Mouse (Mus musculus): ENCODE measurements at regions not wholly inside any gene's neighbourhood (a gene's known extent, or its start where the extent isn't known, plus 50 kb on each side); places are given as distances from the start of the nearest gene placed in this dataset.

DNA sequence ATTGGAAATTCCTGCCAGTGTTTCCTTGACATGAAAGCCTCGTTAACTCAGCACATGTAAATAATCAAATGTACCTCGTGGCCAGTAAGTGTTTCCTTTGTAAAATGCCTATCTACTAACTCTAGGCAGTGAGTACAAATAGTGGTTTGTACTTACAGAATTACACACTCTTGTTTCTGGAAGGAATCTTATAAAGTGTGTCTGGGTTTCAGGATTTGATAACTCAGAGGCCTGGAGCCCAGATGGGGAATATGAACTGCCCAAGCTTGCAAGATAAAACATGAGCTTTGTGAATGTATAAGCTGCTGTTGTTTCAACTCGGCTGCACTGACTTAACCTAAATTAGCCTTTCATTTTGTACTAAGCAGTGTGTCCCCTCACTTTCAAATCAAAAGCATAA lies 293.1 kb upstream of the Cdh11 start:
- H3K36me3 ChIP-seq (ENCODE audit: control insufficient read depth, insufficient read depth, low read length): no peaks in the 10 kb centered on the region
- 47% methylated on average over 3 of the region's 3 CpGs for WGBS

DNA sequence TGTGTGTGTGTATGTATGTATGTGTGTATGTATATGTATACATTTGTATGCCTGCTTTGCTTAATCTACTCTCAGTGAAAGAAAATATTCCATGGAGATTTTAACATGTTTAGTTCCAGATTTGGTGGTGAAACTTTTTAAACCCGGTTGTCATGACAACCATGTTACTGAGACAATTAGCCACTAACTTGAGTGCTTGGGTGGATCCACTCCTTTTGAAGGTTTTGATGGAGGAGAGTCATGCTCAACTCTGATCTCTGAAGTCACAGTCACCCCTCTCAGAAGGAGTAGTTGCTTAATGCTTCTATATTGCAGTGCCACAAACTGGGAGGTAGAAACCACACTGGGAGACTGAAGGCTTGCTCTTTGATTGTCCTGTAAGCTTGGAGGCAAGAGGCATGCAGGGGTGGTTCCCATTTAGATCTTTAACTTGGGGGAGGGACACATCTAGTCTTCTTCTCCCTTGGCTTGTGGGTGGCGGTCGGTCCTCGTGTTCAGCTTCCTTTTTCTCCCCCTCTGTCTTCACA lies 301.6 kb upstream of the Cdh11 start:
- H3K4me1 ChIP-seq (ENCODE audit: control insufficient read depth, insufficient read depth, low read length): 0 out of 2 replicates have a peak, but pooled peaks cover 7% of the 10 kb centered on the region
- no peaks in the 10 kb centered on the region for H3K27me3 ChIP-seq (ENCODE audit: control insufficient read depth, insufficient read depth, low read depth, low read length)
- H3K9me3 ChIP-seq (replicated peaks; ENCODE audit: control insufficient read depth, low read length, poor library complexity, severe bottlenecking): no peaks in the 10 kb centered on the region
- 0 out of 2 replicates have a peak, but pooled peaks have one; percentile 8 for ATAC-seq
- no peak overlapping the region for H3K27ac ChIP-seq (ENCODE audit: low read length)
- H3K36me3 ChIP-seq (ENCODE audit: control insufficient read depth, insufficient read depth, low read length): no peaks in the 10 kb centered on the region
- no peak overlapping the region for H3K9ac ChIP-seq (ENCODE audit: low read depth, low read length)
- no peak overlapping the region for H3K4me2 ChIP-seq (ENCODE audit: low read length)
- H3K4me3 ChIP-seq (ENCODE audit: low read depth, low read length): no peak overlapping the region
- WGBS: 30% methylated on average over 4 of the region's 4 CpGs

More for the DNA sequence above, 293.1 kb upstream of the Cdh11 start:
- Histone ChIP-seq H3K4me3 (ENCODE audit: low read depth, low read length) (no peak overlapping the region), H3K9ac (ENCODE audit: low read depth, low read length) (no peak overlapping the region), H3K27ac (ENCODE audit: low read length) (no peak overlapping the region), H3K4me1 (ENCODE audit: control insufficient read depth, insufficient read depth, low read length) (no peaks in the 10 kb centered on the region), H3K27me3 (ENCODE audit: control insufficient read depth, insufficient read depth, low read depth, low read length) (no peaks in the 10 kb centered on the region), H3K9me3 (replicated peaks; ENCODE audit: control insufficient read depth, low read length, poor library complexity, severe bottlenecking) (no peaks in the 10 kb centered on the region), H3K4me2 (ENCODE audit: low read length) (no peak overlapping the region)
- ATAC-seq: no peak

DNA sequence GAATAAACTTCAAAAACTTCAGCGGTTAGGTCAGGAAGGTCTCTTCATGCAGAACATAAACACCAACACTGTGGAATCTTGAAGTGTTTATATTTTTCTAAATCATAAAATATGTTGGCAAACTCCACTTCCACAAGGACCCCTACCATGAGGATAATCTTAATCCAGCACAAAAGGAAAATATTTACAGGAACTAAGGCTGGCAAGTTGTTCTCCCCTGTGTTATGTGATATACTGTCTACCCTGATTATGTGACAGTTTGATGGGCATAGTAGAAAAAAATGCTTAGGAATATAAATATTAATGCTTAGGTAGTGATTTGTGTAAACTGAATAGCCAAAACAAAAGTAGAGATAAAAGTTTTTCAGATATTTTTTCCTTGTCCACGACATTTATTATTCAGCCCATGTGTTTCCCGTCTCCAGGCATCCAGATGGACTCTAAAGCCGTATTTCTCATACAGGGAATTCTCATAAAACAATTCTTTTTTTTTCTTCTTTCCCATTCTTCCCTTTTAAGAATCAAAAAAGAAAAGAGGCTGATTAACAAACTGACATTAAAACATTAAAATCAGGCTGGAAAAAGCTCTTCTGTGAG lies 311.2 kb upstream of the Cdh11 start:
- Histone ChIP-seq H3K27me3 (ENCODE audit: control insufficient read depth, insufficient read depth, low read depth, low read length) (no peaks in the 10 kb centered on the region), H3K9me3 (replicated peaks; ENCODE audit: control insufficient read depth, low read length, poor library complexity, severe bottlenecking) (no peaks in the 10 kb centered on the region), H3K4me2 (ENCODE audit: low read length) (no peak overlapping the region), H3K27ac (ENCODE audit: low read length) (no peak overlapping the region), H3K4me3 (ENCODE audit: low read depth, low read length) (no peak overlapping the region), H3K36me3 (ENCODE audit: control insufficient read depth, insufficient read depth, low read length) (no peaks in the 10 kb centered on the region), H3K9ac (ENCODE audit: low read depth, low read length) (no peak overlapping the region), H3K4me1 (ENCODE audit: control insufficient read depth, insufficient read depth, low read length) (no peaks in the 10 kb centered on the region)
- 75% methylated on average over 4 of the region's 4 CpGs for WGBS
- ATAC-seq: no peak

DNA sequence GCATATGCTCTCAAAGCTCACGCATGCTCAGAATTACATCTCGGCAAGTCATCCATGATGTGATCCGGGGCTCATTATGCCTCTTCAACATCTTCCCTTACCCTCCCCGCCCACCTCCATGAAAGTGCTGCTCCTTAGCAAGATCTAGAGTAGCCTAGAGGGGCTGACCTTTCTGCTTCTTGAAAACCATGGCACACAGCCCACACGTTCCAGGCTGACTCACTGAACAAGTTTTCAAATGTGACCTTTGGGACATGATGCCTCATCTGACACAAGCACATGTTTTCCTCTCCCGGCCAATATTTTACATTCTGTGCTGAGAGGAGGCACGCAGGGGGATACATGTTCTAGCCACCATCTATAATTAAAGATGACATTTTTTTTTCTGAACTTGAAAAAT lies 340.1 kb upstream of the Cdh11 start:
- Histone ChIP-seq H3K9me3 (replicated peaks; ENCODE audit: control insufficient read depth, low read length, poor library complexity, severe bottlenecking) (no peaks in the 10 kb centered on the region), H3K27me3 (ENCODE audit: control insufficient read depth, insufficient read depth, low read depth, low read length) (no peaks in the 10 kb centered on the region)

DNA sequence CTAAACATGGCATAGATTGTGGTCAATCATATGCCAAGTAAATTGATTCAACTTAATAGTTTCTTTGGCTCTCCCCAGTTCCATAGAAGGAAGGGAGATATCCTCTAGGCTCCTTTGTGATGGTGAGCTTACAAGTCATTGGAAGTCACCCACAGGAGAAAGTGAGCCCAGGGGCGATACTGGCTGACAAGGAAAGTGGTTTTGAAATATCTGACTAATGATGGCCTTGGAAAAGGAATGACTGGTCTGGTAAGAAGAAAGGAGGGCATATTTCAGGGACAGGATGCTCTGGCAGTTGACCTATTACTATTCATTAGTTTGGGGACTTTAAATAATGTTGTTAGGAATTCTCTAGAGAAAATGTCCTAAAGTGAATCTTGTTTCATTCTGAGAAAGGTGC lies 352.7 kb upstream of the Cdh11 start:
- Histone ChIP-seq H3K4me3 (ENCODE audit: low read depth, low read length) (no peak overlapping the region), H3K4me2 (ENCODE audit: low read length) (no peak overlapping the region), H3K4me1 (ENCODE audit: control insufficient read depth, insufficient read depth, low read length) (no peaks in the 10 kb centered on the region), H3K27me3 (ENCODE audit: control insufficient read depth, insufficient read depth, low read depth, low read length) (no peaks in the 10 kb centered on the region), H3K36me3 (ENCODE audit: control insufficient read depth, insufficient read depth, low read length) (no peaks in the 10 kb centered on the region), H3K9me3 (replicated peaks; ENCODE audit: control insufficient read depth, low read length, poor library complexity, severe bottlenecking) (no peaks in the 10 kb centered on the region), H3K27ac (ENCODE audit: low read length) (no peak overlapping the region), H3K9ac (ENCODE audit: low read depth, low read length) (no peak overlapping the region)
- WGBS: 82% methylated on average over 1 of the region's 1 CpGs
- ATAC-seq: no peak

More for the DNA sequence above, 340.1 kb upstream of the Cdh11 start:
- Histone ChIP-seq H3K4me3 (ENCODE audit: low read depth, low read length) (no peak overlapping the region), H3K36me3 (ENCODE audit: control insufficient read depth, insufficient read depth, low read length) (no peaks in the 10 kb centered on the region), H3K27ac (ENCODE audit: low read length) (no peak overlapping the region), H3K9ac (ENCODE audit: low read depth, low read length) (no peak overlapping the region), H3K4me1 (ENCODE audit: control insufficient read depth, insufficient read depth, low read length) (no peaks in the 10 kb centered on the region), H3K4me2 (ENCODE audit: low read length) (no peak overlapping the region)
- 85% methylated on average over 7 of the region's 7 CpGs for WGBS
- ATAC-seq: no peak

DNA sequence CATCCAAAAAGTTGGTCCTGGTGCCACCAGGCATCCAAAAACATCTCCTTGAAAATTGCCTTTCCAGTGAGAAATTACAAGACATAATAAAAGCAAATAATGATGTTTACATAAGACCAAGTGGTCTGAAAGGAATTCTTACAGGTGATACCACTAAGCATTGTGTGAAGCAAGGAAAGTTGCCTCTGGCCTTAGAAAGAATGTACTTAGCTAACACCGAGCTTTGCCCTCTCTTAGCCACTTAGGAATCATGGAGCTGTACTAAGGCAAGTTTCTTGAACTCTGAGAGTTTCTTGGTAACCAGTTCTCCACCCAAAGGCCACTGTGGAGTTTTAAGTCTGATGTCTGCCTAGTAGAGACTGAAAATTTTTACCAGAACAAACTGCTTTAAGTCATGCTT lies 359.4 kb upstream of the Cdh11 start:
- Histone ChIP-seq H3K36me3 (ENCODE audit: control insufficient read depth, insufficient read depth, low read length) (no peaks in the 10 kb centered on the region), H3K4me1 (ENCODE audit: control insufficient read depth, insufficient read depth, low read length) (peaks cover 6% of the 10 kb centered on the region; the same call in 1 of the 2 replicates), H3K9me3 (replicated peaks; ENCODE audit: control insufficient read depth, low read length, poor library complexity, severe bottlenecking) (no peaks in the 10 kb centered on the region), H3K9ac (ENCODE audit: low read depth, low read length) (no peak overlapping the region), H3K4me2 (ENCODE audit: low read length) (no peak overlapping the region), H3K27me3 (ENCODE audit: control insufficient read depth, insufficient read depth, low read depth, low read length) (no peaks in the 10 kb centered on the region), H3K4me3 (ENCODE audit: low read depth, low read length) (no peak overlapping the region), H3K27ac (ENCODE audit: low read length) (no peak overlapping the region)
- no peak for ATAC-seq
- 57% methylated on average over 1 of the region's 1 CpGs for WGBS

DNA sequence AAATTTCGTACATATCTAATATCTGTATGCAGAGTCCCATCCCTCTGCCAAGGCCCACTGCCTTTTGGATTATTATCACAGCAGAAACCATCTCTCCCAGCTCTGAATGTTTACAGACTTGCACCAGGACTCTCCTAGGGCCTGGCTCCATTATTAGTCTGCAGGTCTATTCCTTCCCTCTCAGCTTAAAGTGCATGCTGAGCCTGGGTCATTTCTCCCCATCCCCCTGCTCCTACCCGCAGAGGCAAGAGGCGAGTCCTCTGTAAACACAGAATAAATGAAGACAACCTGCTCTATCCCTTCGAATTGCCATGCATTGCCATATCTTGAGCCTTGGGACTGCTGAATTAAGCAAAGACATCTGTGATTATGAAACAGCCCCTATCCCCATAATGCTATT lies 362.6 kb upstream of the Cdh11 start:
- ATAC-seq: peak; percentile 21; the same call in 1 of the 2 replicates
- Histone ChIP-seq H3K4me1 (ENCODE audit: control insufficient read depth, insufficient read depth, low read length) (peaks cover 6% of the 10 kb centered on the region; the same call in 1 of the 2 replicates), H3K27ac (ENCODE audit: low read length) (no peak overlapping the region), H3K27me3 (ENCODE audit: control insufficient read depth, insufficient read depth, low read depth, low read length) (no peaks in the 10 kb centered on the region), H3K4me2 (ENCODE audit: low read length) (no peak overlapping the region), H3K36me3 (ENCODE audit: control insufficient read depth, insufficient read depth, low read length) (no peaks in the 10 kb centered on the region), H3K9me3 (replicated peaks; ENCODE audit: control insufficient read depth, low read length, poor library complexity, severe bottlenecking) (no peaks in the 10 kb centered on the region), H3K9ac (ENCODE audit: low read depth, low read length) (no peak overlapping the region), H3K4me3 (ENCODE audit: low read depth, low read length) (no peak overlapping the region)
- WGBS: 28% methylated on average over 4 of the region's 4 CpGs

DNA sequence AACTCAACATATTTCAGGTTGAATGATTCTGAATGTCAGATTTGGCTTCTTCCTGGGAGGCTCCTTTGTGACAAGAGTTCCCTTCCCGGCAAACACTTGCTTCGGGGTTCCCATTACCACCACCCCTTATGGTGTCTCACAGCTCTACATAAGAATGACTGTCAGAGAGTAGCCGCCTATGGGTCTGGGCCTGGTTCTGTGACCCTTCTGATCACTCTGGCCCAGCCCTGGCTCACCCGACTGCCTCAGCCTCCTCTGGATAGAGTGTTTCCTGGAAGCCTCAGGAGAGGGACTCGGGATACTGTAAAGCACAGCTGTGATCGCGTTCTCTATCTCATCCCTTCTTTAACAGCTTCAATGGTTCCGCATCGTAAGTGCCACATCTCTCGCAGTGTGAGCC lies 363.0 kb upstream of the Cdh11 start:
- Histone ChIP-seq H3K27ac (ENCODE audit: low read length) (no peak overlapping the region), H3K9ac (ENCODE audit: low read depth, low read length) (no peak overlapping the region), H3K27me3 (ENCODE audit: control insufficient read depth, insufficient read depth, low read depth, low read length) (no peaks in the 10 kb centered on the region), H3K9me3 (replicated peaks; ENCODE audit: control insufficient read depth, low read length, poor library complexity, severe bottlenecking) (no peaks in the 10 kb centered on the region), H3K4me3 (ENCODE audit: low read depth, low read length) (no peak overlapping the region), H3K4me1 (ENCODE audit: control insufficient read depth, insufficient read depth, low read length) (peaks cover 6% of the 10 kb centered on the region; the same call in 1 of the 2 replicates), H3K4me2 (ENCODE audit: low read length) (no peak overlapping the region), H3K36me3 (ENCODE audit: control insufficient read depth, insufficient read depth, low read length) (no peaks in the 10 kb centered on the region)
- WGBS: 41% methylated on average over 10 of the region's 10 CpGs
- no peak; the same call in 1 of the 2 replicates for ATAC-seq

DNA sequence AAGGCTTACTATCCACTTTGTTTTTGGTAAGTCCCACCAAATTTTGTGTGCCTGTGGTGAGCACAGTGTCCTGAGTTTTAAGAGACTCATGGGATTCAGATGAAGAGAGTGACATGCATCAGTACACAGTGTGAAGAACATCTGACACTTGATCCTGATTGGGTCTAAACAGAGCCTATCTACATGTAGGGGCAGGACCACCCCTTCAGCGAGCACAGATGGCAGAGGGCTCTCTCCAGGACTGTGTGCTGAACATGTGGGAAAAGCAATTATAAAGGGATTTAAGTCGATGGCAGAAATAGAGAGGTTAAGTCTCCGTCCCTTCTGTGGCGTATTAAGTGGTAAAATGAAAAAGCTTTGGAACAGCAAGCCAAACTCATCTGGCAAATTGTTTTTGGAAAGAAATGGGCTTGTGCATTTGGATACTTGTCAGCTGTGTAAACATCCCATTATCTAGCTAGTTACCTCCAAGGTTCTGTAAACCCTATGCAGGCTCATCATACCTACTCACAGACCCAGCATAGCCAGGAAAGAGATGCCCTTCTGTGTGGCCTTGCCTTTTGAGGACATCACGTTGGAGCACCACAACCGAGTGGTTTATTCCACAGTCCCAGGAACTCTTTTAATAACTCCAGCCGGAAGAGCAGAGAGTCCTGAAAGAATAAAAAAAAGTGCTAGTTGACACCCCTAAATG lies 381.3 kb upstream of the Cdh11 start:
- 45% methylated on average over 7 of the region's 7 CpGs for WGBS
- Histone ChIP-seq H3K4me3 (ENCODE audit: low read depth, low read length) (no peak overlapping the region), H3K36me3 (ENCODE audit: control insufficient read depth, insufficient read depth, low read length) (no peaks in the 10 kb centered on the region), H3K27ac (ENCODE audit: low read length) (no peak overlapping the region), H3K9me3 (replicated peaks; ENCODE audit: control insufficient read depth, low read length, poor library complexity, severe bottlenecking) (no peaks in the 10 kb centered on the region), H3K27me3 (ENCODE audit: control insufficient read depth, insufficient read depth, low read depth, low read length) (no peaks in the 10 kb centered on the region), H3K9ac (ENCODE audit: low read depth, low read length) (no peak overlapping the region), H3K4me2 (ENCODE audit: low read length) (no peak overlapping the region), H3K4me1 (ENCODE audit: control insufficient read depth, insufficient read depth, low read length) (no peaks in the 10 kb centered on the region)
- no peak for ATAC-seq
